Mouse (Mus musculus) heart, embryonic 14.5 days (tissue): ENCODE measurements around the gene Ptpn12. TPM values are rescaled to one million over a fixed set of nuclear protein-coding genes. Genes with fewer than 3 reads are reported as not detected.
A peak's percentile ranks its signal among the peaks of the same experiment; 100 is the strongest.
"Not testable (repeated sequence)": the region's sequence is repeated elsewhere in the genome, so short reads cannot be mapped to it uniquely, and the experiment has no call there.

Experiments used
- ATAC-seq: fragments of 200-750 bp; cut with Nextera tagmentation; 2 replicates; pipeline ENCODE4 v1.8.0; 2017; ENCODE audit warnings: low read depth, moderate TSS enrichment; ENCODE audit not compliant: insufficient number of reproducible peaks, insufficient read depth, low FRiP score
- H3K27ac ChIP-seq, 2 experiments: fragments of 200-500 bp in 1 of 2; fragments of 300-500 bp in 1 of 2; sonication (generic) in 1 of 2; replicated peaks in 1 of 2; 2 replicates each; pipeline ENCODE4 v1.5.1; 2012 to 2014; ENCODE audit warnings: low read depth in 2 of 2, low read length in 2 of 2, control low read depth in 1 of 2, mild to moderate bottlenecking in 1 of 2, mixed read lengths in 1 of 2; ENCODE audit not compliant: control insufficient read depth in 1 of 2, insufficient read depth in 1 of 2
- H3K27me3 ChIP-seq: fragments of 300-500 bp; sonication (generic); 2 replicates; pipeline ENCODE4 v1.6.1; 2014; ENCODE audit warnings: mild to moderate bottlenecking, low read length, control low read depth; ENCODE audit not compliant: control insufficient read depth, insufficient read depth
- H3K36me3 ChIP-seq: fragments of 300-500 bp; sonication (generic); 2 replicates; pipeline ENCODE4 v1.6.1; 2014; ENCODE audit warnings: mild to moderate bottlenecking, control low read depth, low read length, mixed read lengths; ENCODE audit not compliant: control insufficient read depth, insufficient read depth
- H3K4me1 ChIP-seq, 2 experiments: fragments of 200-500 bp in 1 of 2; fragments of 300-500 bp in 1 of 2; sonication (generic) in 1 of 2; 2 replicates each; pipeline ENCODE4 v1.6.1; 2012 to 2014; ENCODE audit warnings: low read length in 2 of 2, control low read depth in 1 of 2, mixed read lengths in 1 of 2; ENCODE audit not compliant: control insufficient read depth in 2 of 2, insufficient read depth in 2 of 2
- H3K4me2 ChIP-seq: fragments of 300-500 bp; sonication (generic); 2 replicates; pipeline ENCODE4 v1.6.1; 2014; ENCODE audit warnings: mild to moderate bottlenecking, low read length
- H3K4me3 ChIP-seq, 2 experiments: fragments of 200-500 bp in 1 of 2; fragments of 300-500 bp in 1 of 2; sonication (generic) in 1 of 2; 2 replicates each; pipeline ENCODE4 v1.5.1; 2012 to 2014; ENCODE audit warnings: low read length in 2 of 2, mild to moderate bottlenecking in 2 of 2, control low read depth in 1 of 2, low read depth in 1 of 2, moderate library complexity in 1 of 2; ENCODE audit not compliant: control insufficient read depth in 1 of 2, insufficient read depth in 1 of 2
- H3K9ac ChIP-seq: fragments of 300-500 bp; sonication (generic); 2 replicates; pipeline ENCODE4 v1.6.1; 2014; ENCODE audit warnings: mild to moderate bottlenecking, low read length
- H3K9me3 ChIP-seq: fragments of 300-500 bp; sonication (generic); 2 replicates; pipeline ENCODE4 v1.6.1; 2016; ENCODE audit warnings: low read length, control low read depth; ENCODE audit not compliant: control insufficient read depth
- WGBS: fragments of 180-500 bp; shearing (Covaris S2); extraction: QIAGEN DNeasy Blood & Tissue Kit; methylation state at CpG from one replicate; pipeline ENCODE4 v1.1.7; 2014; 5-methylcytosine and 5-hydroxymethylcytosine counted together
- polyA plus RNA-seq: library from polyadenylated mRNA; unstranded; fragments of >200 nt; fragmentation: Nextera tagmentation; extraction: Ambion mirVana; gene quantifications from 2 replicates; pipeline ENCODE4 v1.2.1, GENCODE M21; 2014

Ptpn12 gene
- polyA plus RNA-seq, 1 experiment from 2014 or later, result 20.0 TPM

DNA sequence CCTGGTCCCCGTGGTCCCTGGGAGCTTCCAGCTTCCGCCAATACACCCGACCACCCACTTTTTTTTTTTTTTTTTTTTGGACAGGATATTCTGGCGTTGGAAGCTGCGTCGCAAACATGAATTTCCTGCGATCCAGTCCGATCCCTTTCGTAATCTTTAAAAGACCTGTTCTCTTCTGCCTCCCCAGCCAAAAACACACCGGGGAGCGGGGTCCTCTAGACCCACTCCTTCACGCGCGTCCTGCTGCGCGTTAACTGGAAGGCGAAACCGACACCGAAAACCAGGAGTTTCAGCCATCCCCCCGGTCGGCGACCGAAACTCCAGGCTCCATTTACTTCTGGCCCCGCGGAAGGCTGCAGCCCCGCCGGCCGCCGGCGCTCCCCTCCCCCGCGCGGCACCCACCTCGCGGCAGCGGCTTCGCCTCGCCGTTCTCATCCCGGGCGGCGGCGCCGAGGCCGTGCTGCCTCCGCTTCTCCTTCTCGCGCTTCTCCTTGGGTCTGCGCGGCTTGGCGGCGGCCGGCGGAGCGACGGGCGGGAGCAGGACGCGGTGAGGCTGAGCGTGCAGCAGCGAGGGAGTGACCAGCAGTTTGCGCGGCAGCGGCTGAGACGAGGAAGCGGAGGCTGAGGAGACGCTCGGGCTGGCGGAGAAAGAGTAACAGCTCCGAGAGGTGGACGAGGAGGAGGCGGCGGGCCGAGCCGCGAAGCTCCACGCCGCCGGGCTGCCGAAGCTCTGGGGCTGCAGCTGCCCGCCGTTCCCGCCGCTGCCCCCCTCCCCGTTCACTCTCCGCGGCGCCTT is 104.7 kb downstream of the Ptpn12 start:
- H3K36me3 ChIP-seq, result 0 out of 2 replicates have a peak, but pooled peaks cover 2% of the 10 kb centered on the region
- peak; percentile 52 for ATAC-seq
- H3K27ac ChIP-seq, result peak overlapping the region; percentile 91 to 98
- peak overlapping the region; percentile 99 for H3K9ac ChIP-seq
- H3K4me1 ChIP-seq, result peaks cover 0 to 26% of the 10 kb centered on the region in 2 experiments; a peak in 2 of 4 replicates
- peak overlapping the region; percentile 88 to 100 for H3K4me3 ChIP-seq
- H3K27me3 ChIP-seq, result no peaks in the 10 kb centered on the region
- H3K4me2 ChIP-seq, result peak overlapping the region; percentile 79
- under 1% methylated on average over 80 of the region's 88 CpGs for WGBS
- H3K9me3 ChIP-seq, result no peaks in the 10 kb centered on the region

DNA sequence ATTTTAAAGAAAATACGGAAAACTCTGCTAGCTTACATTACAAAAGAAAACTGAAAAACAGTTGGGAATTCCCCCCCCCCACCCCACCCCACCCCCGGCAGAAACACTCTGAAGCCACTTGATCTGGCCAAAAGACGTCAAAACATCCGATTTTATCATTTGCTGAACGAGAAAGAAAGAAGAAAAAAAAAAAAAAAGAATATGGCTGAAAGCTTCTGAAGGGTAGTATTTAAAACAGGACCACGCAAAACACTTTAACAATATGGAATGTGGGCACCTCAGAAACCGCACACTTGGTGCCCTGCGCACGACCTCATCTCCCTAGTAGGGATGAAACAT is 105.2 kb downstream of the Ptpn12 start:
- Histone ChIP-seq H3K36me3 (0 out of 2 replicates have a peak, but pooled peaks cover under 1% of the 10 kb centered on the region), H3K9me3 (no peaks in the 10 kb centered on the region), H3K4me2 (peak overlapping the region; percentile 79), H3K27ac (peak overlapping the region in 1 of 2 experiments; percentile 98; a peak in 2 of 4 replicates), H3K4me3 (peak overlapping the region; percentile 88 to 100), H3K27me3 (no peaks in the 10 kb centered on the region), H3K4me1 (peaks cover 1 to 30% of the 10 kb centered on the region in 2 experiments), H3K9ac (peak overlapping the region; percentile 99)
- WGBS, result under 1% methylated on average over 9 of the region's 9 CpGs
- no peak for ATAC-seq

DNA sequence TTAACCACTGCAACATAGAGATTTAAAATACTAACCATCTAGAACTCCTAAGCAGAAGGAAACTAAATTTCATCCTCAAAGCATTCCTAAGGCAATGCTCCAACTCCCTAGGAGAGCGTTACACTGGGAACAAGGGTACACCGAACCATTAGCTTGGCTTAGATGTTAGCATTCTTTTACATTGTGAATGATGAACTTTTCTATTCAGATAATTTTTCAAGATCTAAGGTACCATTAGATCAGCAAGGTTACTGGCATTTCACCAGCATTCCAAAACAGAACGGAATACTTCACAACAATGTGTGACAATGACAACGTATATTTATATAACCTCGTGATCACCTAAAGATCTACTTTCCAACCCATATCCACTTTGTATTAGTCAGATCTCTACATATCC is 105.6 kb downstream of the Ptpn12 start:
- no peaks in the 10 kb centered on the region for H3K27me3 ChIP-seq
- peak overlapping the region; percentile 79 for H3K4me2 ChIP-seq
- ATAC-seq, result no peak
- H3K9me3 ChIP-seq, result no peaks in the 10 kb centered on the region
- peaks cover 2 to 34% of the 10 kb centered on the region in 2 experiments for H3K4me1 ChIP-seq
- H3K4me3 ChIP-seq, result peak overlapping the region in 1 of 2 experiments; percentile 100; a peak in 3 of 4 replicates
- H3K9ac ChIP-seq, result peak overlapping the region; percentile 99
- WGBS, result 4% methylated on average over 5 of the region's 5 CpGs
- peak overlapping the region in 1 of 2 experiments; percentile 98; a peak in 2 of 4 replicates for H3K27ac ChIP-seq
- no peaks in the 10 kb centered on the region for H3K36me3 ChIP-seq

GRCm38 (mm10) chr5:20946906-20947305 is 108.8 kb downstream of the Ptpn12 start:
- peaks cover 2 to 23% of the 10 kb centered on the region in 2 experiments for H3K4me1 ChIP-seq
- no peak overlapping the region for H3K4me2 ChIP-seq
- H3K4me3 ChIP-seq, result no peak overlapping the region
- H3K36me3 ChIP-seq, result no peaks in the 10 kb centered on the region
- H3K27ac ChIP-seq, result no peak overlapping the region
- no peaks in the 10 kb centered on the region for H3K9me3 ChIP-seq
- no peak overlapping the region for H3K9ac ChIP-seq
- H3K27me3 ChIP-seq, result no peaks in the 10 kb centered on the region
- ATAC-seq, result no peak
- 89% methylated on average over 6 of the region's 6 CpGs for WGBS

DNA sequence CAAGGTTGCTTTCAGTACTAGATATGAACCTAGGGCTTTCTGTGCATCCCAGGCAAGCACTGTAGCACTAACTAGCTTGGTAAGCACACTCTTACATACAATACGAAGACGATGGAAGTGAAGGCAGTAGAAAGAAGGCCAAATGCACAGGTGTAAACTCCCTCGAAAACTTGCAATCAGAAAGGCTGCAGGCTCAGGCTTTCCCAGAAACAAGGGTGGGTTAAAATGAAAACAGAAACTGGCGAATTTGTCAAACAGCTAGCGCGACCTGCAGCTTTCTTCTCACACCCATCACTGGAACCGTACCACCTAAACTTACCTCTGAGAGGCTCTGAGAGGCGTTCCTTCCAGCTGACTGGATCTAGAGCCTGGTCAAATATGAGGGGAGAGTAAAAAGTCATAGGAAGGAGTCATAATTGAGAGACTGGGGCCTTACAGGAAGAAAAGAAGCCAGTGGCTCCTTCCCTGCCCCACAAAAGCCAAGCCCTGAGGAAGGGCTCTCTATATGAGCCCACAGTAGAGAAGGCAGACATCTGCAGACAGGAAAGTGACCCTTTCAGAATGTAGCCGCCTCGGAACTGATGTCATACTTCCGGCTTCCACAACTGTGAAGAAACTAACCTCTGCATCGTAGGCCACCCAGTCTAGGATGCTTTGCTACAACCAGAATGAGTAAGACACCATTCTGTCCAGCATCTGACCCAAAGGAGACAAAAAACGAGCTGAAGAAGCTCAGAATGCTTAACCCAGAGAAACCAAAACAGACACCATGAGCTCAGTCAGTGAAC is 110.6 kb downstream of the Ptpn12 start:
- no peaks in the 10 kb centered on the region for H3K27me3 ChIP-seq
- H3K4me1 ChIP-seq, result peaks cover 15 to 41% of the 10 kb centered on the region in 2 experiments
- H3K9ac ChIP-seq, result peak overlapping the region; percentile 21; the same call in 1 of the 2 replicates
- no peaks in the 10 kb centered on the region for H3K9me3 ChIP-seq
- no peak for ATAC-seq
- WGBS, result 59% methylated on average over 13 of the region's 13 CpGs
- peak overlapping the region; percentile 53 to 79 for H3K27ac ChIP-seq
- no peak overlapping the region for H3K4me3 ChIP-seq
- H3K36me3 ChIP-seq, result no peaks in the 10 kb centered on the region
- peak overlapping the region; percentile 39 for H3K4me2 ChIP-seq

DNA sequence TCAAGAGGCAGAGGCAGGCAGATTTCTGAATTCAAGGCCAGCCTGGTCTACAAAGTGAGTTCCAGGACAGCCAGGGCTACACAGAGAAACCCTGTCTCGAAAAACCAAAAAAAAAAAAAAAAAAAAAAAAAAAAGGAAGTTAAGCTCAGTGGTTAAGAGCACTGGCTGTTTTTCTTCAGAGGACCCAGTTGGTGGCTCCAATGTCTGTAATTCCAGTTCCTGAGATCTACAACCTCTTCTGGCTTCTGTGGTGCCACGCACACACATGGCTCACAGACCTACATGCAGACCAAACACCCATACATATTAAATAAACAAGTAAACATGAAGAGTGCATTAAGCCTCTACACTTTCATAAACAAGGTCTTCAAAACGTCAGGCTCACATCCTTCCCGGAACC is 111.9 kb downstream of the Ptpn12 start:
- ATAC-seq, H3K9me3 ChIP-seq, H3K36me3 ChIP-seq, H3K27ac ChIP-seq, H3K4me3 ChIP-seq, H3K9ac ChIP-seq, H3K27me3 ChIP-seq, H3K4me2 ChIP-seq: not testable (repeated sequence)
- peaks cover 24 to 44% of the 10 kb centered on the region in 2 experiments for H3K4me1 ChIP-seq
- WGBS, result 84% methylated on average over 3 of the region's 4 CpGs

DNA sequence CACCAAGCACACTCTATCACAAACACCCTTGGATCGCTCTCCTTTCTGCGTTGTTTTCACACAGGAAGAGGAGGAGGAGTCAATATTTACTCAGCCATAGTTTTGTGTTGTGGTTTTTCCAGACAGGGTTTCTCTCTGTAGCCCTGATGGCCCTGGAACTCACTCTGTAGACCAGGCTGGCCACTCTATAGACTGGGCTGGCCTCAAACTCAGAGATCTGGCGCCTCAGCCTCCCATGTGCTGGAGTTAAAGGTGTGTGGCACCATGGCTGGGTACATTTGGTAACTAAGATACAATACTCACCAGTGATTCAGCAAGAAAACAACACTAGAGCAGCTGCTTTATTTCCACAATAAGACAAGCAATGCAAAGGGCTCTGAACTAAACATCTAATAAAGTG is 113.2 kb downstream of the Ptpn12 start:
- WGBS, result 82% methylated on average over 3 of the region's 3 CpGs
- peaks cover 28 to 49% of the 10 kb centered on the region in 2 experiments for H3K4me1 ChIP-seq
- H3K9me3 ChIP-seq, result no peaks in the 10 kb centered on the region
- H3K36me3 ChIP-seq, result no peaks in the 10 kb centered on the region
- no peaks in the 10 kb centered on the region for H3K27me3 ChIP-seq
- H3K4me2 ChIP-seq, result no peak overlapping the region
- no peak overlapping the region for H3K27ac ChIP-seq
- ATAC-seq, result no peak
- H3K4me3 ChIP-seq, result no peak overlapping the region
- H3K9ac ChIP-seq, result no peak overlapping the region
